Mouse (Mus musculus) ovary, postnatal 14 days (tissue): ENCODE measurements at regions not wholly inside any gene's neighbourhood (a gene's known extent, or its start where the extent isn't known, plus 50 kb on each side); places are given as distances from the start of the nearest gene placed in this dataset.

Experiments used
- DNase-seq: peaks from one replicate; pipeline ENCODE4 v3.0.0; 2022; ENCODE audit warnings: low spot score

DNA sequence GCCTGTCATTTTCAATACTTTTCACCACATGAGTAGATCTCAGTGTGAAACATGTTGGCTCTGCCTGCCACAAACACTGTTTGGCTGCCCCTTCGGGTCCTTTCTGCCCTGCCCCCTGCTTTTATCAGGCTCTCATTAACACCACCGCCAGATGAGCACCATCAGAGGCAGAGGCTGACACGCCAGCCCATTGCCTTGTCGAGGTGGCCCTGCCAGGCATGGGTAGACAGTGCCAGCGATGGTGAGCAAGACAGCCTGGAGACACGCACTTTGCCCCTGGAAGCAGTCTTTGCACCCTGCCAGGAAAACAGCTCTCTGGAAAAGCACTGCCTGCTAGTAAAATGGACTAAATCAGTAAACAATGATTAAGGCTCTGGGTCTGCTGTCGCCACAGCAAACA lies 158.2 kb downstream of the Gm10295 start:
- DNase-seq = no peak

GRCm38 (mm10) chr7:71190161-71190711 lies 161.0 kb downstream of the Gm10295 start:
- no peak for DNase-seq

DNA sequence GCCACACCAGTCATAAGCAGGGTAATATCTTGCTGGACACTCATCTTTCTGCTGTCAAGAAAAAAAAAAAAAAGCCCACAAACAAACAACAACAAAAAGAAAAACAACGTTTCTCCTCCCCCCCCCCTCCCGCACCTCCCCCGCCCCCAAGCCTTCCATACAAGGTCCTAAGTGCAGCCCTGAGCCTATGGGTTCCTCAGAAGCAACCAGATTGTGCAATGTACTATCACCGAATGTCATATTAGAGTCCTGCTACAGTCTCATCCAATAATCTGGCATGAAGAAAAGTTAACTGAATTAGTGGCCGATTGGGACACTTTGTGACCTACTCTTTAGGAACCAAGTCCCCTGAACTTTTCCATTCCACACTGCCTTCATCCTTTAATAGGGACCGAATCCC lies 161.5 kb downstream of the Gm10295 start:
- no peak for DNase-seq

GRCm38 (mm10) chr7:71188119-71188518 lies 163.2 kb downstream of the Gm10295 start:
- no peak for DNase-seq

GRCm38 (mm10) chr7:71174871-71175270 lies 176.4 kb downstream of the Gm10295 start:
- no peak for DNase-seq

DNA sequence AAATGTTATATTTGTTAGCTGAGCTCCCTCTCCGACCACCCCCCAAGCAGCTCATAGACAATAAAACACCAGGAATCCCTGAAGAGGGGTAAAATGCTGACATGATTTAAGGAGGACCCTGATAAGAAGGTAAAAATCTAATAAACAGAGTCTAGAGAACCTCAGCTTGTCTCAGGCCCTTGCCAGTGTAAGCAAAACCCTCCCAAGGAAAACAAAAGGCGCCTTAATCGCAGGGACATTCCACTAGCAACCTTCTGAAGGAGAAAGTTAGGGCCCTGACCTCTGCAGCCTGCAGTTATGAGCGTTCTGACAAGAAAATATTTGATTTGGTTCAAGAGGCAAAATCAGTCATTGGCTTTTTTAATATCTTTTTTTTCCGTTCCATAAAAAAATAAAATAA lies 212.2 kb downstream of the Gm10295 start:
- DNase-seq = no peak

DNA sequence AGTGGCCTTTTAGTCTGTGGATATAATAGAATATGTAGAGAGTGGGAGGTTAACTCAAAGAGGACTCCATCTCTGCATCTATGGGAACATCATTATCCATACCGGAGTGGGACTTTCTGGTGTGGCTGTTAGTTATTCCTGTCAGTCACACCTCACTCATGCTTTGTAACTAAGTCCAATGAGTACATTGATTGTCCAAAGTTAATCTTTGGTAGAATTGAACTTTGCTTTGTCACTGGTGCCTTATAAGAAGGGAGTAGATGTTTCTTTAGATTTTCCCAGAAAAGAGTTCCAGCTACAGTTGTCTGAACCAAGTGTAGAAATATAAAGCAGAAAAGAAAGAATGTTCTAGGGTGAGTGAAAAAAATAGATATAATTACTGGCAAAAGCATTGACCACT lies 221.3 kb downstream of the Gm10295 start:
- no peak for DNase-seq

DNA sequence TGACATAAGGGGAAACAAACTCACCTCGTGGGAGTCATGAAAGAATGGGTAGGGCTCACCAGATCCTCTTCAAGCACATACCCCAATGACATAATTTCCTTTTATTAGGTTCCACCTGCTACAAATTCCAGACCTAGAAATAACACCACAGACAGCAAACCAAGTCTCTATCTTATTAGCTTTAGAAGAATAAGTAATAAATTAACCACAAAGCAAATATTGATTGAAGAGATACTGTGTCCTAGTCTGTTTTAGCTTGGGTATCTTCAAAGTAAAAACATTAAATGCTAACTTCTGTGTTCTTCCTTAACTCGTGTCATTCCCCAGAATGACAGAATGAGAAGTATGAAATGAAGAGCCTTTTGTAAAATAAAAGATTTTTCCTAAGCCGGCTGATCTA lies 222.4 kb downstream of the Gm10295 start:
- no peak for DNase-seq

GRCm38 (mm10) chr7:71121453-71121852 lies 229.8 kb downstream of the Gm10295 start:
- DNase-seq = no peak

DNA sequence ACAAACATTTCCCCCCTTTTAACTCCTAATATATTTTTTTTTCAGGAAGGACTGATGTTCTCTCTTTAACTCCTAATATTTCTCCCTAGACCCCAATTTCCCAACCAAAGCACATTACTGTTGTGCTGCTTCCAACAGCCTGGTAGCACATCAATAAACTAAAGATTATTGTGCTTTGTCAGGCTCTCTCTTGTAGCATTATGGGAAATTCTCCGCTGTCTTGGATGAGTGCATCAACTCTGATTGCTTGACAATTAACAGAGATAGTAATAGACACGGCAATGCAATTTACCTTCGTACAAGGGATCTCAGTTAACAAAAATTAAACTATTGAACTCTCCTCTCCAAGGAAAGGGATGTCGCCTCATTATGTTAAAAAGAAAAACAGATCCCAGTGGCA lies 230.3 kb downstream of the Gm10295 start:
- DNase-seq = no peak

DNA sequence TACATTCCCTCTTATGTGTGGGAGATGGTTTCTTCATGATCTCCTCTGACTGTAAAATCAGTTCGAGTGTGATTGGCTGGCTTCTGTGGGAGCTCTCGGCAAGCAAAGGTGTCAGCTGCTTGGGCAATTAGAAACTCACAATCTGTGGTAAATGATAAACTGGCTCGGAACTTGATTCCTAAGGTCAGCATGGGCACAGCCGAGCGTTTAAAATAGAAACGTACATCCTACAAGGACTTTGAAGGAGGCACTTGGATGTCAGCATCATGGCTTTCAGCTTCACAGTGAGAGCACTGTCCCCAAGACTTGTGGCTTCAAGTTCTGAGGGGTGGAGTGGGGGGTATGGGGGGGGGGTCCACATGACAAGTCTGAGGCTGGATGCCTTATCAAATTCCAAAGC lies 231.3 kb downstream of the Gm10295 start:
- no peak for DNase-seq

- DNase-seq = no peak
These were observed 244.2 kb downstream of the Gm10295 start for GRCm38 (mm10) chr7:71107101-71107500.

- no peak for DNase-seq
These were observed 251.0 kb downstream of the Gm10295 start for GRCm38 (mm10) chr7:71100266-71100665.

- no peak for DNase-seq
These were observed 253.0 kb downstream of the Gm10295 start for GRCm38 (mm10) chr7:71098276-71098675.

- no peak for DNase-seq
These were observed 257.9 kb downstream of the Gm10295 start for GRCm38 (mm10) chr7:71093301-71093939.

DNA sequence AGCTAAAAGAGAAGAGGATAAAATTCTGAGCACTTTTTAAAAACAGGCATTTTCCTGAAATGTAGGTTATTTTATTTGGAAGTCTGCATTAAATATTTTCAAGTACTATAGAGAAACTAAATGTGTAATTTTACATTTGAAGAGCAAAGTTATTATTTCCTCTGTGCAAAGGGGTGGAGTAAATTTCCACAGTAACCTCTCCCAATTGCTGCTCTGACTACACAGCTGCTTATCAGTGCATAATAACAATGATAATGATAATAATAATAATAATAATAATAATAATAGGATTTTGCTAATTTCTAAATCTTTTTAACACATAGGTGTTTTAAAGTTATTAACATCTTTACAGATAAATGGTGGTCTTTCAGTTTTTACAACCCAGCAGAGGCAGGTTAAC lies 258.5 kb downstream of the Gm10295 start:
- no peak for DNase-seq

DNA sequence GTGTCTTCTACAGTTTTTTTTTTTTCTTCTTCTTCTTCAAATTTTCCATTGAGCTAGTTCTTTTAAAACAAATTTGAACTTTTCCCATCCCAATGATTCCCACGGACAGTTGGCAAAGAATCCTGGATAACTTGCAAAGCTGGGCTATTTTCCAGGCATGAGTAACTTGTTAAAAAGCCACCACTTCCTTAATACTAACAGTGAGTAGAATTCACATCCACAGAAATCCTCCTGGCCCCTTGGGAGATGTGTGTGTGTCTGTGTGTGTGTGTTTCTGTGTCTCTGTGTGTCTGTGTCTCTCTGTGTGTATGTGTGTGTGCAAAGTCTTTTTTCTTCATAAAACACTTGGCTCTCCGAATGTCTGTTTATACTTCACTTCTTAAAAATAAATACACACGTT lies 259.0 kb downstream of the Gm10295 start:
- peak; percentile 9 for DNase-seq

DNA sequence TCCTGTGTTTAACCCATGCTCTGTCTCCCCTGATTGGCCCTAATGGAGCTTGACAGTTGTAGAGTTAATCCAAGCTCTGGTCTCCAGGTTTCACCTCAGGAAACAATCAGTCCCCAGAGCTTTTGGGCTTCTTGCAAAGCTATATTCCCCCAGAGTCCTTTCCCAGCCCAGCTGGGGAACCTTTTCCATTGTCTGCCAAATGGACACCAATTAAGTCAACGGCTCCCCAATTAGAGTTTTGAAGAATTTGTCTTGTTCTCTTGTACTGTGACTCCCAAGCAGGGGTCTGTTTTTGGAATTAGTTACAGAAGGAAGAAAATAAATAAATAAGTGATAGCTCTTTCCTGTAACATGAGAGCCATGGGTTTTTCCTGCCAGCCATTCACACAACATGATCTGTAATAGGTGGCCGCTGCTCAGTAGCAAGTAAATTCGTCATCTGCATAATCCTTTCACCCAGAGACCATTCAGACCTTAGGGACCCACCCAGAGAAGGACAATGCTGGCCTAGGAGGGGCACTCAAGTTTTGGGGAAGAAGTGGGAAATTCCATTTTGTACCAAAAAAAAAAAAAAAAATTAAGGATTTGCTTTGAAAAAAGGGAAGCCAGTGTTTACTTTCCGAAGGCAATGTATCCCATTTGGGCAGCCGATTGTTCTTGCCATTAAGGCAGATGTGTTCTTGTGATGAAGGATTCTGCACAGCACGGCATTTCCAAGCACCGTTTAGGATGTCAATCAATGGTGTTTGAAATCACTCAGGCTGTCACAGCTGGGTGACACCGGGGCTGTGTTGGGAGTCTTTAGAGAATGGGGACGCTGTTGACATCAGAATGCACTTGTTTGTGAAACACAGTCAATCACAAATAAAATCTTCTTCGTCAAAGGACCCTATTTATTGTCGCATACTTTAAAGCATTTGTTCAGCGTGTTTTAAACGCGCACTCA lies 286.6 kb downstream of the Gm10295 start:
- no peak for DNase-seq

DNA sequence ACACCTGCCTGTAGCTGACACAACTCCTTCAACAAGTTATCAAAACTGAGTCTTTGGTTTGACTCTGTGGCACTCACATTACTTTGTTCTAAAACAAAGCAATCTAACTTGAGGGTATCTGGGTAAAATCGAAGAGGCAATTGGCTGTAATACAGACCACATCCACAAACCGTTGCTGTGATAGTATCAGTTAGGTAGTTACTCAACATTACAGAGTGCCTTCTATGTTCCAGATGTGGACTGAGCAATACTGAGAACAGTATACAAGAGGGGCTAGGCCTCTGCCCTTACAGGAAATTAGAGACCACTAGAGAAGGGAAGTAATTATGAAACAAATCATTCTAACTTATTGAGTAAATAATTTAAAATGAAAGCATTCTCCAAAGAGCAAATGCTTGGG lies 300.5 kb downstream of the Gm10295 start:
- DNase-seq = no peak

DNA sequence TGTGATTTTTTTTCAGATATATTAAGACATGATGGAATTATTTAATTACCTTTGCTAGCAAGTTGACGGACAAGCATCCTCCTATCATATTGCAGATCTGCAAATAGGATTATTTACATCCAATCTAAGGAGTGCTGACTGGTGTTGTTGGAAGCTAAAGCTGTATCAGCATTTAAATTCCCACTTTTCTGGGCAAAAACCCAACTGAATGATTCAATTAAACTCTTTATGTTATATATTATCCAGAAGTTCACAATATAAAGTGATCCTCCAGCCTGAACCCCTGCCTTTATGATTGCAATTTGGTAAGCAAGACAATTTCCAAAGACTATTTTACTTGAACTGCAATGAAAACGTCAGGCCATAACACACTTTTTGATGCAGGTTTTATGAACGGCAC lies 304.1 kb downstream of the Gm10295 start:
- no peak for DNase-seq

GRCm38 (mm10) chr7:71046596-71046995 lies 304.7 kb downstream of the Gm10295 start:
- DNase-seq = no peak

DNA sequence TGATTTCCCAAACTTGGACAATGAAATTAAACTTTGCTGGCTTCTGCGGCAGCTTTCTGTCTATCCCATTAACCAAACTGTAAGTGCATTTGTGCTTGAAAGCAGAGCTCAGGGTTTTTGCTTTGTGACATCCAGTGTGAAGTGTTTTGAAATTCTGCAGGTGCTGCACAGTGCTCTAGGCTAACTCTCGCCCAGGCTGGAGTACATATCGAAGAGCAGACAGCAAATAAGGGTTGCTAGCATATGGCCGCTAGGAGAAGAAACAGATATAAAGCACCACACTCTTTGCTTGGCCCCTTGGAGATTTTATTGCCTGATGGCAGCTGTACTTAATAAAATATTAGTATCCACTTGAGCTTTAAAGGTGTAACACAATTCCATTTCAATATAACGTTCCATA lies 307.5 kb downstream of the Gm10295 start:
- no peak for DNase-seq

- DNase-seq = no peak
These were observed 308.2 kb downstream of the Gm10295 start for GRCm38 (mm10) chr7:71043128-71043527.
